Mouse (Mus musculus) bone marrow macrophage, adult 2 months (primary cell): Measurements from ENCODE around the gene Abat.

ENCODE experiments used
- CTCF ChIP-seq: IDR thresholded peaks from 2 replicates; pipeline ENCODE4 v1.5.1; 2012; ENCODE audit warnings: low read depth, mild to moderate bottlenecking, low read length, moderate library complexity
- POLR2A ChIP-seq: IDR thresholded peaks from 2 replicates; pipeline ENCODE4 v1.6.1; 2012; ENCODE audit warnings: mild to moderate bottlenecking, low read depth, low read length, borderline replicate concordance

GRCm38 (mm10) chr16:8529389-8529788 is 16.2 kb downstream of the Abat start:
- TF ChIP-seq POLR2A (no peak), CTCF (no peak)
